Mouse (Mus musculus) regulatory T cell (primary cell): ENCODE measurements around the gene Mettl7a3.

ENCODE experiments used
- in situ Hi-C: fragments of 300-600 bp; cut with MboI, MseI; formaldehyde crosslinking; loops from one replicate; pipeline ENCODE4 v1.15.1; 2025; ENCODE audit warnings: high pct_unique_total_duplicates

Mettl7a3 gene

GRCm38 (mm10) chr15:100385705-100386104 lies 51.0 kb downstream of the Mettl7a3 start:
- in situ Hi-C loops: no loop called here

DNA sequence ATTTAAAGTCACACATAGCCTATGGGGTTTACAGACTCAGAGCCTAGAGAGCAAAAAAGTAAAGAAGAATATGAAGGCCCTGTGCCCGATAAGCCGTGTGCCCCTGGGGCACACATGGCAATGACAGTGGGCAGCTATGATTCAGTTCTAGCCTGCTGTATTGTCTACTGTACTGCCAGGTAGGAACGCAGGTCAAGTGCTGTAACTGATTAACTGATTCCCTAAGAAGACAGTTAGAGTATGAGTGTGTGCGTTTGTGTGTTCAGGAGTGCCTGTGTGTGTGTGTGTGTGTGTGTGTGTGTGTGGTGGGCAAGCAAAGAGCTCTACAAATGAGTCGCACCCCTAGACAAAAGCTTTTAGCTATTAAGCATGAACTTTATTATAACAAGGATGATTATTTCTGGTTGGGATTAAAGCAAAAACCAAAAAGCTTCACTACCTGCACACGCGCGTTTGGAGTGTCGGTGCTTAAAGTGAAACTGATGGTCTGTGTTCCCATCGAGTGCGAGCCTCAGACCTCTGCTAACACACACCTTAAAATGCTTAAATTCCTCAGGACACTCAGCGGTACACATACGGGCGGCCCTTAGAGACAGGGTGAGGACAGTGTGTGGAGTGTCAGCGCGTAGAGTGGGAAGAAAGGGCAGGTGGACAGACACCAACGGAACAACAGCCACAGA lies 53.0 kb downstream of the Mettl7a3 start:
- in situ Hi-C loops: no loop called here

DNA sequence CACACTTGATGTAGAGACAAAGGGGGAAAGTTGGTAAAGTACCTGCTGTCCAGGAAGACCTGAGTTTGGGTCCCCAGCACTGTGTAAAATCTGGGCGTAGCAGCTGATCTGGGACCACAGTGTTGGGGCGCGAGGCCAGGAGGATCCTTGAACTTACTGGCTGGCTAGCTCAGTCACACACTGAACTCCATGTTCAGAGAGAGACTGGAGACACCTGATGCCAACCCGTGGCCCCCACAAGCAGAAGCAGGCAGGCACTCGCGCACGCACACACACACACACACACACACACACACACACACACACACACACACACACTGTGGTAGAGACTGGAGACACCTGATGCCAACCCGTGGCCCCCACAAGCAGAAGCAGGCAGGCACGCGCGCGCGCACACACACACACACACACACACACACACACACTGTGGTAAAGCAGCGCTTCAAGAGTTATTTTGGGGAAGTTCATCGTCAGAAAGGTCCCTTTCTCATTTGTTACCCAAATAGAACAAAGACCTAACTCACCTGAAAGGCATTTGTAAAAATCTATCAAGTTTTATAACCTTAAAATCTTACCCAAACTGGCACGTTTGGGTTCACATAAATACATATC lies 53.6 kb downstream of the Mettl7a3 start:
- in situ Hi-C loops: no loop called here

DNA sequence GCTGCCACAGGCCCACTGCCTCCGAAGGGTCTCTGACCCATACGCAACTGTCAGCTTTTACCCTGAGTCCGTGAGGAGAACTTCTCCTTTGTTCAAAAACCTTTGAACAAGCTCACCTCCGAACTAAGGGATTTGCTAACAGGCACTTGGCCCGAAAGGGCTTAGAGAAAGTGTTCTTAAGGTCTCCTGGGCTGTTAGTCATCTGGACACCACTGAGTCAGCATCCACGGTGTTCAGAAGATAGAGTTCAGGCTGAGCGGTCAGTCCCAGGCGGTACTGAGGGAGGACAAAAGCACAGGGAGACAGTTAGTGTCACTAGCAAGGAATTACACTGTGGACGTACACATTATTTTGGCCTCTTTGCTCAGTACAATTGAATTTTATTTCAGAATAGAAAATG lies 54.2 kb downstream of the Mettl7a3 start:
- in situ Hi-C loops: no loop called here
